Mouse (Mus musculus) CH12.LX (cell line): ENCODE measurements around the gene Dnajb13. TPM values are rescaled to one million over a fixed set of nuclear protein-coding genes. Genes with fewer than 3 reads are reported as not detected.

Source experiments
- DNase-seq: peaks from one replicate; pipeline ENCODE4 v3.0.0-alpha.2; 2013; ENCODE audit errors: extremely low read depth
- H3K27ac ChIP-seq: 2 replicates; pipeline ENCODE4 v1.5.1; 2012; ENCODE audit warnings: low read depth, mild to moderate bottlenecking, control low read depth, moderate library complexity; ENCODE audit not compliant: insufficient read depth
- H3K27me3 ChIP-seq: replicated peaks from 2 replicates; pipeline ENCODE3; 2012; ENCODE audit warnings: inconsistent platforms
- H3K36me3 ChIP-seq, 2 experiments: replicated peaks in 1 of 2; 2 replicates each; pipeline versions ENCODE3 to v1.6.1; 2012; ENCODE audit warnings: inconsistent platforms in 1 of 2, low read length in 1 of 2, mild to moderate bottlenecking in 1 of 2, mixed read lengths in 1 of 2, moderate library complexity in 1 of 2; ENCODE audit not compliant: control insufficient read depth in 1 of 2, insufficient read depth in 1 of 2
- H3K4me1 ChIP-seq, 2 experiments: 2 replicates each; pipeline ENCODE4 v1.6.1; 2012; ENCODE audit warnings: inconsistent platforms in 1 of 2, moderate library complexity in 1 of 2; ENCODE audit not compliant: insufficient read depth in 2 of 2, control insufficient read depth in 1 of 2
- H3K4me2 ChIP-seq: 2 replicates; pipeline ENCODE4 v1.6.1; 2012; ENCODE audit warnings: low read depth, mild to moderate bottlenecking, control low read depth; ENCODE audit not compliant: poor library complexity, insufficient read depth, severe bottlenecking
- H3K4me3 ChIP-seq, 3 experiments: fragments of 150-350 bp in 1 of 3; sonication (generic) in 1 of 3; replicated peaks in 1 of 3; 2 replicates each; pipeline versions ENCODE3 to v1.5.1; 2011 to 2012; ENCODE audit warnings: low read depth in 2 of 3, low read length in 2 of 3, mild to moderate bottlenecking in 2 of 3, moderate library complexity in 2 of 3, control low read depth in 1 of 3, improper control_type of control experiment in 1 of 3, inconsistent platforms in 1 of 3, mixed read lengths in 1 of 3; ENCODE audit not compliant: poor library complexity in 1 of 3
- H3K79me2 ChIP-seq: replicated peaks from 2 replicates; pipeline ENCODE4 v1.6.1; 2012; ENCODE audit warnings: mild to moderate bottlenecking, moderate library complexity; ENCODE audit not compliant: control insufficient read depth, poor library complexity, insufficient read depth, severe bottlenecking; ENCODE audit errors: extremely low read depth
- H3K9ac ChIP-seq: 2 replicates; pipeline ENCODE4 v1.6.1; 2012; ENCODE audit warnings: low read depth, mild to moderate bottlenecking, control low read depth, moderate library complexity; ENCODE audit not compliant: insufficient read depth
- H3K9me3 ChIP-seq: replicated peaks from 2 replicates; pipeline ENCODE3; 2012; ENCODE audit warnings: low read length, inconsistent platforms, mixed read lengths
- BHLHE40 ChIP-seq: IDR thresholded peaks from 2 replicates; pipeline ENCODE4 v1.6.1; 2011; ENCODE audit warnings: mild to moderate bottlenecking, low read depth, low read length, improper control_type of control experiment
- CHD1 ChIP-seq: IDR thresholded peaks from 2 replicates; pipeline ENCODE4 v1.6.1; 2012; ENCODE audit warnings: low read depth, low read length, improper control_type of control experiment, inconsistent platforms
- CHD2 ChIP-seq: IDR thresholded peaks from 2 replicates; pipeline ENCODE4 v1.6.1; 2011; ENCODE audit warnings: low read length, improper control_type of control experiment
- CTCF ChIP-seq, 2 experiments: IDR thresholded peaks in 1 of 2; conservative IDR thresholded peaks in 1 of 2; 2 replicates each; pipeline ENCODE4 v1.5.1; 2011 to 2012; ENCODE audit warnings: low read depth in 2 of 2, low read length in 2 of 2, improper control_type of control experiment in 1 of 2, inconsistent platforms in 1 of 2, mild to moderate bottlenecking in 1 of 2, moderate library complexity in 1 of 2
- E2F4 ChIP-seq: IDR thresholded peaks from 2 replicates; pipeline ENCODE4 v1.6.1; 2011; ENCODE audit warnings: low read depth, low read length, improper control_type of control experiment; ENCODE audit not compliant: insufficient replicate concordance
- ELF1 ChIP-seq: IDR thresholded peaks from 2 replicates; pipeline ENCODE4 v1.6.1; 2014; ENCODE audit warnings: low read depth, mild to moderate bottlenecking, inconsistent platforms, low read length, improper control_type of control experiment
- EP300 ChIP-seq: IDR thresholded peaks from 2 replicates; pipeline ENCODE4 v1.6.1; 2011; ENCODE audit warnings: low read length, improper control_type of control experiment
- ETS1 ChIP-seq: conservative IDR thresholded peaks from 2 replicates; pipeline ENCODE4 v1.6.1; 2012; ENCODE audit warnings: low read depth, mild to moderate bottlenecking, inconsistent platforms, low read length, improper control_type of control experiment, moderate library complexity
- GABPA ChIP-seq: IDR thresholded peaks from 2 replicates; pipeline ENCODE4 v1.6.1; 2012; ENCODE audit warnings: low read depth, low read length, improper control_type of control experiment, inconsistent platforms; ENCODE audit not compliant: insufficient replicate concordance
- HCFC1 ChIP-seq: IDR thresholded peaks from 2 replicates; pipeline ENCODE4 v1.6.1; 2012; ENCODE audit warnings: low read depth, mild to moderate bottlenecking, inconsistent platforms, low read length, improper control_type of control experiment
- IRF4 ChIP-seq: IDR thresholded peaks from 2 replicates; pipeline ENCODE4 v1.6.1; 2014; ENCODE audit warnings: low read depth, mild to moderate bottlenecking, inconsistent platforms, low read length, improper control_type of control experiment
- JUN ChIP-seq: IDR thresholded peaks from 2 replicates; pipeline ENCODE4 v1.6.1; 2011; ENCODE audit warnings: low read depth, mild to moderate bottlenecking, low read length, improper control_type of control experiment, moderate library complexity; ENCODE audit not compliant: insufficient read depth
- JUND ChIP-seq: conservative IDR thresholded peaks from 2 replicates; pipeline ENCODE4 v1.6.1; 2011; ENCODE audit warnings: low read depth, low read length, improper control_type of control experiment
- KAT2A ChIP-seq: IDR thresholded peaks from 2 replicates; pipeline ENCODE4 v1.6.1; 2012; ENCODE audit warnings: low read length, improper control_type of control experiment, inconsistent platforms; ENCODE audit not compliant: insufficient replicate concordance
- MAFK ChIP-seq: IDR thresholded peaks from 2 replicates; pipeline ENCODE4 v1.6.1; 2011; ENCODE audit warnings: low read length, improper control_type of control experiment; ENCODE audit not compliant: insufficient replicate concordance
- MAX ChIP-seq: IDR thresholded peaks from 2 replicates; pipeline ENCODE4 v1.6.1; 2011; ENCODE audit warnings: low read length, improper control_type of control experiment
- MAZ ChIP-seq: IDR thresholded peaks from 2 replicates; pipeline ENCODE4 v1.6.1; 2012; ENCODE audit warnings: low read depth, mild to moderate bottlenecking, inconsistent platforms, low read length, improper control_type of control experiment, moderate library complexity
- MEF2A ChIP-seq: IDR thresholded peaks from 2 replicates; pipeline ENCODE4 v1.6.1; 2014; ENCODE audit warnings: low read depth, mild to moderate bottlenecking, inconsistent platforms, low read length, improper control_type of control experiment, borderline replicate concordance
- MXI1 ChIP-seq: IDR thresholded peaks from 2 replicates; pipeline ENCODE4 v1.6.1; 2011; ENCODE audit warnings: mild to moderate bottlenecking, low read depth, low read length, improper control_type of control experiment
- MYC ChIP-seq: IDR thresholded peaks from 2 replicates; pipeline ENCODE4 v1.6.1; 2011; ENCODE audit warnings: low read depth, mild to moderate bottlenecking, improper control_type of control experiment, low read length
- NELFE ChIP-seq: IDR thresholded peaks from 2 replicates; pipeline ENCODE4 v1.6.1; 2011; ENCODE audit warnings: low read depth, low read length, improper control_type of control experiment
- NRF1 ChIP-seq: IDR thresholded peaks from 2 replicates; pipeline ENCODE4 v1.6.1; 2014; ENCODE audit warnings: low read depth, mild to moderate bottlenecking, inconsistent platforms, low read length, improper control_type of control experiment, moderate library complexity
- PAX5 ChIP-seq: IDR thresholded peaks from 2 replicates; pipeline ENCODE4 v1.6.1; 2012; ENCODE audit warnings: low read length, inconsistent platforms, mixed read lengths
- POLR2A ChIP-seq: IDR thresholded peaks from 2 replicates; pipeline ENCODE4 v1.6.1; 2011; ENCODE audit warnings: low read depth, mild to moderate bottlenecking, improper control_type of control experiment, low read length
- POLR2AphosphoS2 ChIP-seq: IDR thresholded peaks from 2 replicates; pipeline ENCODE4 v1.6.1; 2011; ENCODE audit warnings: low read depth, low read length, improper control_type of control experiment
- RAD21 ChIP-seq: IDR thresholded peaks from 2 replicates; pipeline ENCODE4 v1.6.1; 2011; ENCODE audit warnings: low read depth, mild to moderate bottlenecking, low read length, improper control_type of control experiment, moderate library complexity
- RCOR1 ChIP-seq: conservative IDR thresholded peaks from 2 replicates; pipeline ENCODE4 v1.6.1; 2012; ENCODE audit warnings: low read depth, mild to moderate bottlenecking, inconsistent platforms, low read length, improper control_type of control experiment
- SIN3A ChIP-seq: IDR thresholded peaks from 2 replicates; pipeline ENCODE4 v1.6.1; 2012; ENCODE audit warnings: low read length, improper control_type of control experiment, inconsistent platforms
- SMC3 ChIP-seq: IDR thresholded peaks from 2 replicates; pipeline ENCODE4 v1.6.1; 2011; ENCODE audit warnings: low read depth, low read length, improper control_type of control experiment
- TBP ChIP-seq: conservative IDR thresholded peaks from 2 replicates; pipeline ENCODE4 v1.6.1; 2011; ENCODE audit warnings: low read depth, low read length, improper control_type of control experiment
- TCF12 ChIP-seq: IDR thresholded peaks from 2 replicates; pipeline ENCODE4 v1.6.1; 2014; ENCODE audit warnings: low read depth, mild to moderate bottlenecking, inconsistent platforms, low read length, improper control_type of control experiment
- UBTF ChIP-seq: IDR thresholded peaks from 2 replicates; pipeline ENCODE4 v1.6.1; 2012; ENCODE audit warnings: low read depth, mild to moderate bottlenecking, inconsistent platforms, low read length, improper control_type of control experiment, moderate library complexity
- USF1 ChIP-seq: IDR thresholded peaks from 2 replicates; pipeline ENCODE4 v1.6.1; 2014; ENCODE audit warnings: low read depth, mild to moderate bottlenecking, inconsistent platforms, low read length, improper control_type of control experiment
- USF2 ChIP-seq: conservative IDR thresholded peaks from 2 replicates; pipeline ENCODE4 v1.6.1; 2011; ENCODE audit warnings: low read depth, low read length, improper control_type of control experiment
- ZC3H11A ChIP-seq: IDR thresholded peaks from 2 replicates; pipeline ENCODE4 v1.6.1; 2012; ENCODE audit warnings: low read depth, mild to moderate bottlenecking, inconsistent platforms, low read length, improper control_type of control experiment
- ZKSCAN1 ChIP-seq: IDR thresholded peaks from 2 replicates; pipeline ENCODE4 v1.6.1; 2012; ENCODE audit warnings: low read depth, inconsistent platforms, low read length, improper control_type of control experiment, borderline replicate concordance
- ZMIZ1 ChIP-seq: IDR thresholded peaks from 2 replicates; pipeline ENCODE4 v1.6.1; 2012; ENCODE audit warnings: low read depth, mild to moderate bottlenecking, inconsistent platforms, low read length, improper control_type of control experiment
- ZNF384 ChIP-seq: IDR thresholded peaks from 2 replicates; pipeline ENCODE4 v1.6.1; 2012; ENCODE audit warnings: low read depth, low read length, improper control_type of control experiment, inconsistent platforms
- dilution Hi-C: fragments of 300-500 bp; cut with MboI; formaldehyde crosslinking; loops from 2 replicates; pipeline ENCODE4 v1.14.3; 2020; ENCODE audit warnings: low sequenced_read_pairs; ENCODE audit not compliant: extremely low pct_unique_long_range_greater_than_20kb, extremely low pct_ligation_motif_present
- in situ Hi-C: fragments of 300-500 bp; cut with MboI; formaldehyde crosslinking; loops from 3 replicates; pipeline ENCODE4 v1.14.3; 2019; ENCODE audit warnings: low sequenced_read_pairs, low pct_ligation_motif_present, low pct_unique_long_range_greater_than_20kb, mixed read lengths
- polyA plus RNA-seq: library from polyadenylated mRNA; unstranded; fragments of >175 nt; gene quantifications from 2 replicates; pipeline ENCODE4 v1.2.1, GENCODE M21; 2012; ENCODE audit warnings: low read depth; ENCODE audit not compliant: insufficient read length
- total RNA-seq, 2 experiments: library from RNA; depleted of rRNA; stranded (reverse); fragments of 300-350 nt in 1 of 2; fragments of >200 nt in 1 of 2; gene quantifications; 2 replicates each; pipeline ENCODE4 v1.2.3; 2012 to 2014

Gene Dnajb13
- total and polyA plus RNA-seq, 3 experiments = 13.9 to 32.0 (median 15.6) TPM

GRCm38 (mm10) chr7:100520663-100521285 is 6.0 kb upstream of the Dnajb13 start:
- H3K79me2 ChIP-seq = no peaks in the 10 kb centered on the region
- H3K9me3 ChIP-seq = no peaks in the 10 kb centered on the region
- TF ChIP-seq GABPA (no peak), E2F4 (0 out of 2 replicates have a peak, but pooled peaks have one; percentile 55), ZNF384 (no peak), ZMIZ1 (no peak), JUN (no peak), PAX5 (no peak), MEF2A (0 out of 2 replicates have a peak, but pooled peaks have one; percentile 24), ZC3H11A (peak; percentile 73), SIN3A (peak; percentile 61; the same call in 1 of the 2 replicates), ETS1 (no peak), RCOR1 (no peak), CHD2 (no peak), IRF4 (peak; percentile 36; the same call in 1 of the 2 replicates), ELF1 (no peak), ZKSCAN1 (no peak), USF1 (peak; percentile 21; the same call in 1 of the 2 replicates), MXI1 (no peak), SMC3 (peak; percentile 94), NELFE (peak; percentile 35; the same call in 1 of the 2 replicates), USF2 (peak; percentile 46; the same call in 1 of the 2 replicates), TCF12 (no peak), TBP (no peak), NRF1 (0 out of 2 replicates have a peak, but pooled peaks have one; percentile 10), CTCF (conservative IDR thresholded peaks at IDR 0.05 in 1 of 2, IDR thresholded peaks at IDR 0.05 in 1 of 2; ENCODE audit: low read depth in 2 of 2, low read length in 2 of 2) (peak; percentile 51 to 98), POLR2AphosphoS2 (no peak), HCFC1 (no peak), POLR2A (no peak), KAT2A (no peak), UBTF (no peak), EP300 (no peak), MAZ (no peak), MAFK (no peak), RAD21 (no peak; the same call in none of the 2 replicates), CHD1 (no peak), JUND (no peak), BHLHE40 (peak; percentile 23; the same call in 1 of the 2 replicates), MAX (no peak; the same call in 1 of the 2 replicates), MYC (no peak)
- DNase-seq = peak; percentile 77
- dilution Hi-C loops = no loop called here
- no peak overlapping the region for H3K4me2 ChIP-seq
- H3K4me3 ChIP-seq = no peak overlapping the region
- in situ Hi-C loops = no loop called here
- H3K36me3 ChIP-seq = no peaks in the 10 kb centered on the region
- no peak overlapping the region for H3K27ac ChIP-seq
- H3K9ac ChIP-seq = no peak overlapping the region
- H3K27me3 ChIP-seq = no peaks in the 10 kb centered on the region
- H3K4me1 ChIP-seq = peaks cover 3 to 6% of the 10 kb centered on the region in 2 experiments; a peak in 1 of 4 replicates
